Mouse (Mus musculus) olfactory bulb, adult 2 months (tissue): ENCODE measurements around the gene Exd1.

Experiments used
- CTCF ChIP-seq: fragments of 200-500 bp; IDR thresholded peaks from 2 replicates; pipeline ENCODE4 v1.5.1; 2012; ENCODE audit warnings: low read depth, mild to moderate bottlenecking, low read length, moderate library complexity; ENCODE audit not compliant: insufficient read depth
- POLR2A ChIP-seq: fragments of 200-500 bp; IDR thresholded peaks from 2 replicates; pipeline ENCODE4 v1.6.1; 2012; ENCODE audit warnings: mild to moderate bottlenecking, low read depth, low read length, moderate library complexity; ENCODE audit not compliant: insufficient read depth

DNA sequence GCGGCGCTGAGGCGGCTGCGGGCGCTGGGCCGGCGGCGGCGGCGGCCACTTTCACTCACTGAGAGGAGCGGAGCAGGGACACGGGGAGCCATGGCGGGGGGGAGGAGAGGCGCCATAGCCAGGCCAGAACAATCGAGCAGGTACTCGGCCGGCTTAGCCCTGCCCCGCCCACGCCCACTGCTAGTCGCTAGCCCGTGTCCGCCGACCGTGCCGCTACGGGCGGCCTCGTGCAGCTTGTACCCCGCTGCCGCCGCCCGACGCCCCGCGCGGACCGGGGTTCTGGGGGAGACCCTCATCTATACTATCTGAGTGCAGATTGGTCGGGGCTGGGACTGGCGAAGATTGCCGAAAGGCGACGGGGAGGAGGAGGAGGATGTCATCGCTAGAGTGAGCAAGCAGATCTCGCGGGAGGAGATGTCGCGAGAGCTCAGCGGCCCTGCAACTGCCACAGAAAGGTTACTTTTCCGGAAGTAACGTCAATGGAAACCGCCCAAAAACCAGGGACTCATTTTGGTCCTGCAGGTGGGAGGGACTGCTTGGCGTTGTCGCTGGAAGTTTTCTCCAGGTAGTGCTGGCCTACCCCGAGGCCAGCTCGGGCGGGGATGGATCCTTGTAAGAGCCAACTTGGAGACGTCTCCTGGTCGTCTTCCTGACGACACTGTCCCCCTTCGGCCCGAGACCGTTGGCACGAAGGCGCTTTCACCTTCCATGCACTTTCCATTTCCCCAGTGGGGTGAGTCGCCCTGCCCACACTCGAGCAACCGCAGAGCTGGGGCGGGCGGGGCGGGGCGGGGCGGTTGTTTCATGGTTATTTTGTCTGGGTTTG lies 69.6 kb downstream of the Exd1 start, which contains the start of gene Ino80:
- TF ChIP-seq CTCF, result no peak
- peak; percentile 8 for TF ChIP-seq POLR2A
